Mouse (Mus musculus) testis, adult 2 months (tissue): ENCODE data around the gene Utp15.

Experiments used
- CTCF ChIP-seq: fragments of 200-500 bp; IDR thresholded peaks from 2 replicates; pipeline ENCODE4 v1.5.1; 2012; ENCODE audit warnings: low read depth, mild to moderate bottlenecking, inconsistent platforms, low read length, moderate library complexity; ENCODE audit not compliant: control insufficient read depth, insufficient read depth, insufficient replicate concordance
- POLR2A ChIP-seq: fragments of 200-500 bp; IDR thresholded peaks from 2 replicates; pipeline ENCODE4 v1.6.1; 2012; ENCODE audit warnings: low read depth, mild to moderate bottlenecking, inconsistent platforms, low read length, moderate library complexity; ENCODE audit not compliant: control insufficient read depth

DNA sequence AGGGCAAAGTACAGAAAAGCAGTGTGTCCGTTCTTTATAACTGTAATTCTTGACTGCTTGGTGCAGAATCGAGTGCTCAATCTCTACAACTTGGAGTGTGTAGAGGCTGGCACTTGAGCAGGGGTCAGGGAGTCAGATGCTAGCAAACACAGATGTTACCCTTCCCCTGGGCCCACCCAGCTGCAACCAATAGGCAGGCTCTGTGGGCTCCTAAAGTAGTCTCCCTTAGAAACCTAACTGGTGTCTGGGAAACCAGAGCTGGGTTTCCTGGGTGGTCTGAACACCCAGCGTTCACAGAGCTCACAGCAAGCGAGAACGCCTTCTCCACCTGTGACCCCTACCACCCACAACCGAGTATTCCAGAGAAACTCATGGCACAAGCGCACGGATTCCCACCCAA is 57.7 kb downstream of the Utp15 start:
- TF ChIP-seq POLR2A (no peak), CTCF (no peak)
